In genomic region chr1:74001449-74001820, GRCm38 (mm10) we compare ENCODE assay signal across 8 mouse cellular contexts.
DNase-seq lines count a peak whose midpoint lies in the region; ATAC-seq and TF ChIP-seq lines count a peak whose summit lies in the region.

No protein-coding gene starts in this region.

- no peak overlapping the region for H3K4me2 ChIP-seq in midbrain, embryonic 14.5 days (ENCODE audit: low read length)
- H3K4me2 ChIP-seq in limb, embryonic 14.5 days (replicated peaks; ENCODE audit: low read depth, low read length, severe bottlenecking): no peak overlapping the region
- H3K4me2 ChIP-seq in midbrain, embryonic 13.5 days (replicated peaks): no peak overlapping the region
- H3K4me2 ChIP-seq in forebrain, embryonic 14.5 days (ENCODE audit: low read length): no peak overlapping the region

- H3K4me3 ChIP-seq in midbrain, embryonic 10.5 days: no peak overlapping the region
- H3K4me3 ChIP-seq in midbrain, embryonic 14.5 days (replicated peaks; ENCODE audit: low read depth, low read length): no peak overlapping the region
- H3K4me3 ChIP-seq in limb, embryonic 14.5 days (replicated peaks; ENCODE audit: low read length): no peak overlapping the region
- H3K4me3 ChIP-seq in midbrain, embryonic 13.5 days (replicated peaks): no peak overlapping the region
- H3K4me3 ChIP-seq in forebrain, embryonic 14.5 days (ENCODE audit: low read depth, low read length): no peak overlapping the region

- peak overlapping the region; percentile 58; the same call in 1 of the 2 replicates for H3K27ac ChIP-seq in midbrain, embryonic 10.5 days (replicated peaks)
- H3K27ac ChIP-seq in midbrain, embryonic 14.5 days (replicated peaks; ENCODE audit: low read depth, low read length): no peak overlapping the region
- H3K27ac ChIP-seq in limb, embryonic 14.5 days (replicated peaks; ENCODE audit: low read depth, low read length): 0 out of 2 replicates have a peak overlapping the region, but pooled peaks have one; percentile 33
- no peak overlapping the region for H3K27ac ChIP-seq in midbrain, embryonic 13.5 days
- no peak overlapping the region for H3K27ac ChIP-seq in forebrain, embryonic 14.5 days (ENCODE audit: low read depth, low read length)

- H3K27me3 ChIP-seq in midbrain, embryonic 10.5 days (ENCODE audit: low read depth, poor library complexity, severe bottlenecking): no peaks in the 10 kb centered on the region
- no peaks in the 10 kb centered on the region for H3K27me3 ChIP-seq in midbrain, embryonic 14.5 days (ENCODE audit: control insufficient read depth, insufficient read depth, low read length)
- no peaks in the 10 kb centered on the region for H3K27me3 ChIP-seq in limb, embryonic 14.5 days (ENCODE audit: control insufficient read depth, insufficient read depth, low read length)
- H3K27me3 ChIP-seq in midbrain, embryonic 13.5 days: no peaks in the 10 kb centered on the region
- H3K27me3 ChIP-seq in forebrain, embryonic 14.5 days (replicated peaks; ENCODE audit: control insufficient read depth, insufficient read depth, low read length): no peaks in the 10 kb centered on the region

- no peaks in the 10 kb centered on the region for H3K36me3 ChIP-seq in midbrain, embryonic 10.5 days
- H3K36me3 ChIP-seq in midbrain, embryonic 14.5 days (ENCODE audit: control insufficient read depth, insufficient read depth, low read length): no peaks in the 10 kb centered on the region
- peaks cover 19% of the 10 kb centered on the region for H3K36me3 ChIP-seq in limb, embryonic 14.5 days (ENCODE audit: control insufficient read depth, insufficient read depth, low read length)
- H3K36me3 ChIP-seq in midbrain, embryonic 13.5 days: no peaks in the 10 kb centered on the region
- H3K36me3 ChIP-seq in forebrain, embryonic 14.5 days (ENCODE audit: control insufficient read depth, insufficient read depth, low read length): no peaks in the 10 kb centered on the region

- no peak for DNase-seq in midbrain, embryonic 10.5 days (ENCODE audit: low spot score)
- DNase-seq in midbrain, embryonic 14.5 days: no peak
- DNase-seq in heart, adult 8-10 months (ENCODE audit: low spot score): peak; percentile 64
- no peak for DNase-seq in limb, embryonic 14.5 days (ENCODE audit: low spot score)
- DNase-seq in skeletal muscle tissue, adult 2 months (ENCODE audit: low read depth, low spot score): peak; percentile 73
- DNase-seq in forebrain, embryonic 14.5 days (ENCODE audit: low spot score): no peak
- no peak for DNase-seq in layer of hippocampus, adult 11-12 months (ENCODE audit: low spot score)

- TF ChIP-seq POLR2A in limb, embryonic 14.5 days (IDR thresholded peaks at IDR 0.05; ENCODE audit: borderline replicate concordance, extremely low read depth, insufficient read depth, insufficient read length): no peak

- no peak for ATAC-seq in midbrain, embryonic 14.5 days (ENCODE audit: low FRiP score, low TSS enrichment)
- no peak for ATAC-seq in limb, embryonic 14.5 days (ENCODE audit: low FRiP score, low read depth)
- ATAC-seq in midbrain, embryonic 13.5 days: no peak
- ATAC-seq in forebrain, embryonic 14.5 days: no peak

- peaks cover 28% of the 10 kb centered on the region for H3K4me1 ChIP-seq in midbrain, embryonic 10.5 days
- no peaks in the 10 kb centered on the region for H3K4me1 ChIP-seq in midbrain, embryonic 14.5 days (ENCODE audit: control insufficient read depth, insufficient read depth, low read length)
- H3K4me1 ChIP-seq in limb, embryonic 14.5 days (ENCODE audit: control insufficient read depth, insufficient read depth, low read length): peaks cover 36% of the 10 kb centered on the region
- H3K4me1 ChIP-seq in midbrain, embryonic 13.5 days (replicated peaks): peaks cover 9% of the 10 kb centered on the region
- H3K4me1 ChIP-seq in forebrain, embryonic 14.5 days (ENCODE audit: control insufficient read depth, insufficient read depth, low read length): no peaks in the 10 kb centered on the region

- no peak overlapping the region for H3K9ac ChIP-seq in midbrain, embryonic 14.5 days (replicated peaks; ENCODE audit: low read length)
- no peak overlapping the region for H3K9ac ChIP-seq in limb, embryonic 14.5 days (ENCODE audit: low read depth, low read length, severe bottlenecking)
- no peak overlapping the region for H3K9ac ChIP-seq in midbrain, embryonic 13.5 days (replicated peaks)
- H3K9ac ChIP-seq in forebrain, embryonic 14.5 days (ENCODE audit: low read length): no peak overlapping the region

- 70% methylated on average over 10 of the region's 10 CpGs for WGBS in midbrain, embryonic 10.5 days
- WGBS in midbrain, embryonic 14.5 days: 77% methylated on average over 10 of the region's 10 CpGs
- 58% methylated on average over 10 of the region's 10 CpGs for WGBS in limb, embryonic 14.5 days
- 72% methylated on average over 10 of the region's 10 CpGs for WGBS in midbrain, embryonic 13.5 days
- 74% methylated on average over 10 of the region's 10 CpGs for WGBS in forebrain, embryonic 14.5 days

- no peaks in the 10 kb centered on the region for H3K9me3 ChIP-seq in midbrain, embryonic 10.5 days (replicated peaks)
- no peaks in the 10 kb centered on the region for H3K9me3 ChIP-seq in midbrain, embryonic 14.5 days (ENCODE audit: control insufficient read depth, low read length)
- H3K9me3 ChIP-seq in limb, embryonic 14.5 days (ENCODE audit: control insufficient read depth, low read length): no peaks in the 10 kb centered on the region
- no peaks in the 10 kb centered on the region for H3K9me3 ChIP-seq in midbrain, embryonic 13.5 days
- no peaks in the 10 kb centered on the region for H3K9me3 ChIP-seq in forebrain, embryonic 14.5 days (replicated peaks; ENCODE audit: control insufficient read depth, low read length)

Comparison
In these comparisons a context has a peak if more than half of its experiments do, and no peak if none do; other contexts are left out.
1. H3K27ac ChIP-seq: peak in midbrain, embryonic 10.5 days (single experiment) and limb, embryonic 14.5 days (single experiment); none in midbrain, embryonic 14.5 days (single experiment), midbrain, embryonic 13.5 days (single experiment) and forebrain, embryonic 14.5 days (single experiment).
2. DNase-seq: peak in heart, adult 8-10 months (single experiment) and skeletal muscle tissue, adult 2 months (single experiment); none in midbrain, embryonic 10.5 days (single experiment), midbrain, embryonic 14.5 days (single experiment), limb, embryonic 14.5 days (single experiment), forebrain, embryonic 14.5 days (single experiment) and layer of hippocampus, adult 11-12 months (single experiment).